8 mouse cellular contexts compared by ENCODE assay signal in genomic region chr2:127961802-127962433, GRCm38 (mm10).
A peak's percentile ranks its signal among the peaks of the same experiment; 100 is the strongest.
DNase-seq lines count a peak whose midpoint lies in the region; ATAC-seq and TF ChIP-seq lines count a peak whose summit lies in the region.

No protein-coding gene starts in this region.

- peaks cover 5% of the 10 kb centered on the region for H3K4me1 ChIP-seq in cortical plate, adult 2 months (ENCODE audit: control insufficient read depth, insufficient read depth, low read length)
- H3K4me1 ChIP-seq in hindbrain, embryonic 12.5 days, result peaks cover 15% of the 10 kb centered on the region
- no peaks in the 10 kb centered on the region; the same call in 1 of the 2 replicates for H3K4me1 ChIP-seq in lung, embryonic 14.5 days (ENCODE audit: insufficient read depth)
- H3K4me1 ChIP-seq in stomach, embryonic 16.5 days (ENCODE audit: control insufficient read depth, insufficient read depth, low read length), result no peaks in the 10 kb centered on the region
- H3K4me1 ChIP-seq in thymus, adult 2 months (replicated peaks; ENCODE audit: control insufficient read depth, insufficient read depth, low read length), result 0 out of 2 replicates have a peak, but pooled peaks cover 2% of the 10 kb centered on the region

- WGBS in hindbrain, embryonic 12.5 days, result 40% methylated on average over 4 of the region's 4 CpGs
- 49% methylated on average over 4 of the region's 4 CpGs for WGBS in lung, embryonic 14.5 days
- 54% methylated on average over 4 of the region's 4 CpGs for WGBS in stomach, embryonic 16.5 days
- 85% methylated on average over 4 of the region's 4 CpGs for WGBS in thymus, adult 2 months

- no peak for TF ChIP-seq CTCF in cortical plate, adult 2 months (IDR thresholded peaks at IDR 0.05; ENCODE audit: extremely low read depth, insufficient read depth, low read length)
- no peak for TF ChIP-seq CTCF in lung, embryonic 14.5 days (IDR thresholded peaks at IDR 0.05; ENCODE audit: low read depth)
- no peak for TF ChIP-seq CTCF in thymus, adult 2 months (IDR thresholded peaks at IDR 0.05; ENCODE audit: borderline replicate concordance, control insufficient read depth, extremely low read depth, insufficient read depth, low read length, poor library complexity)

- DNase-seq in adrenal gland, adult (ENCODE audit: inconsistent age in 2 of 2, low spot score in 1 of 2), result peak; percentile 45 to 53
- DNase-seq in adrenal gland, adult 18-20 months (ENCODE audit: low spot score in 2 of 2), result no peak
- DNase-seq in lung, embryonic 14.5 days, result peak; percentile 59
- DNase-seq in thymus, adult 2 months, result no peak

- H3K36me3 ChIP-seq in hindbrain, embryonic 12.5 days, result no peaks in the 10 kb centered on the region
- H3K36me3 ChIP-seq in lung, embryonic 14.5 days (ENCODE audit: insufficient read depth), result no peaks in the 10 kb centered on the region
- H3K36me3 ChIP-seq in stomach, embryonic 16.5 days (ENCODE audit: control insufficient read depth, insufficient read depth, low read length), result no peaks in the 10 kb centered on the region
- H3K36me3 ChIP-seq in thymus, adult 2 months (ENCODE audit: control insufficient read depth, insufficient read depth, low read length), result no peaks in the 10 kb centered on the region

- H3K9me3 ChIP-seq in hindbrain, embryonic 12.5 days (replicated peaks), result no peaks in the 10 kb centered on the region
- H3K9me3 ChIP-seq in lung, embryonic 14.5 days (ENCODE audit: low read depth, low read length), result no peaks in the 10 kb centered on the region
- no peaks in the 10 kb centered on the region for H3K9me3 ChIP-seq in stomach, embryonic 16.5 days (replicated peaks; ENCODE audit: control insufficient read depth, low read length)

- H3K4me3 ChIP-seq in cortical plate, adult 2 months (ENCODE audit: insufficient read depth, low read length), result no peak overlapping the region
- H3K4me3 ChIP-seq in hindbrain, embryonic 12.5 days, result no peak overlapping the region
- no peak overlapping the region for H3K4me3 ChIP-seq in lung, embryonic 14.5 days (ENCODE audit: low read depth, low read length)
- no peak overlapping the region for H3K4me3 ChIP-seq in stomach, embryonic 16.5 days (replicated peaks; ENCODE audit: low read length)
- H3K4me3 ChIP-seq in thymus, adult 2 months (ENCODE audit: control insufficient read depth, insufficient read depth, low read length), result no peak overlapping the region

- no peaks in the 10 kb centered on the region for H3K27me3 ChIP-seq in hindbrain, embryonic 12.5 days
- no peaks in the 10 kb centered on the region for H3K27me3 ChIP-seq in lung, embryonic 14.5 days (ENCODE audit: insufficient read depth, low read length)
- H3K27me3 ChIP-seq in stomach, embryonic 16.5 days (ENCODE audit: control insufficient read depth, insufficient read depth, low read length), result no peaks in the 10 kb centered on the region
- no peaks in the 10 kb centered on the region; the same call in 1 of the 2 replicates for H3K27me3 ChIP-seq in thymus, adult 2 months (ENCODE audit: control insufficient read depth, insufficient read depth, low read length)

- H3K4me2 ChIP-seq in hindbrain, embryonic 12.5 days (replicated peaks), result no peak overlapping the region
- H3K4me2 ChIP-seq in lung, embryonic 14.5 days, result no peak overlapping the region
- H3K4me2 ChIP-seq in stomach, embryonic 16.5 days (ENCODE audit: low read depth, low read length), result no peak overlapping the region

- TF ChIP-seq POLR2A in cortical plate, adult 2 months (IDR thresholded peaks at IDR 0.05; ENCODE audit: extremely low read depth, insufficient read depth, low read length), result peak; percentile 53; the same call in 1 of the 2 replicates
- TF ChIP-seq POLR2A in thymus, adult 2 months (IDR thresholded peaks at IDR 0.05; ENCODE audit: control insufficient read depth, extremely low read depth, insufficient read depth, low read length, poor library complexity), result no peak

- H3K27ac ChIP-seq in cortical plate, adult 2 months (ENCODE audit: insufficient read depth, low read length), result no peak overlapping the region
- H3K27ac ChIP-seq in hindbrain, embryonic 12.5 days, result peak overlapping the region; percentile 55; the same call in 1 of the 2 replicates
- no peak overlapping the region for H3K27ac ChIP-seq in lung, embryonic 14.5 days (ENCODE audit: low read depth)
- no peak overlapping the region for H3K27ac ChIP-seq in stomach, embryonic 16.5 days (ENCODE audit: low read length)
- H3K27ac ChIP-seq in thymus, adult 2 months (ENCODE audit: control insufficient read depth, insufficient read depth, low read length), result no peak overlapping the region

- ATAC-seq in hindbrain, embryonic 12.5 days (ENCODE audit: low FRiP score), result no peak
- no peak for ATAC-seq in lung, embryonic 14.5 days (ENCODE audit: insufficient read depth)
- ATAC-seq in stomach, embryonic 16.5 days (ENCODE audit: insufficient read depth, low FRiP score), result 0 out of 2 replicates have a peak, but pooled peaks have one; percentile 29
- ATAC-seq in megakaryocyte progenitor cell, adult 5-6 weeks (replicated peaks; ENCODE audit: poor library complexity), result no peak

- H3K9ac ChIP-seq in hindbrain, embryonic 12.5 days, result no peak overlapping the region
- no peak overlapping the region for H3K9ac ChIP-seq in lung, embryonic 14.5 days
- H3K9ac ChIP-seq in stomach, embryonic 16.5 days (ENCODE audit: low read length), result no peak overlapping the region

Comparison
In these comparisons a context has a peak if more than half of its experiments do, and no peak if none do; other contexts are left out.
1. DNase-seq: peak in adrenal gland, adult (2 of 2) and lung, embryonic 14.5 days (single experiment); none in adrenal gland, adult 18-20 months (0 of 2) and thymus, adult 2 months (single experiment).